Mouse (Mus musculus) forebrain, embryonic 10.5 days (tissue): ENCODE measurements around the gene Cks1b. TPM values are rescaled to one million over a fixed set of nuclear protein-coding genes. Genes with fewer than 3 reads are reported as not detected.
A peak's percentile ranks its signal among the peaks of the same experiment; 100 is the strongest.

ENCODE experiments used
- DNase-seq: peaks from one replicate; pipeline ENCODE4 v3.0.0-alpha.2; 2017; ENCODE audit warnings: low spot score; ENCODE audit errors: extremely low spot score
- H3K27ac ChIP-seq: fragments of 300-500 bp; sonication (generic); 2 replicates; pipeline ENCODE4 v1.5.1; 2016; ENCODE audit warnings: mild to moderate bottlenecking
- H3K27me3 ChIP-seq: fragments of 300-500 bp; sonication (generic); 2 replicates; pipeline ENCODE4 v1.6.1; 2016; ENCODE audit warnings: mild to moderate bottlenecking; ENCODE audit not compliant: poor library complexity, severe bottlenecking
- H3K36me3 ChIP-seq: fragments of 300-500 bp; sonication (generic); replicated peaks from 2 replicates; pipeline ENCODE4 v1.6.1; 2016; ENCODE audit warnings: mild to moderate bottlenecking, moderate library complexity
- H3K4me1 ChIP-seq: fragments of 300-500 bp; sonication (generic); 2 replicates; pipeline ENCODE4 v1.6.1; 2016
- H3K4me3 ChIP-seq: fragments of 300-500 bp; sonication (generic); 2 replicates; pipeline ENCODE4 v1.5.1; 2016; ENCODE audit warnings: mild to moderate bottlenecking, moderate library complexity
- H3K9me3 ChIP-seq: fragments of 300-500 bp; sonication (generic); 2 replicates; pipeline ENCODE4 v1.6.1; 2016; ENCODE audit warnings: mild to moderate bottlenecking, moderate library complexity
- WGBS: fragments of 180-500 bp; shearing (Covaris S2); methylation state at CpG from one replicate; pipeline ENCODE4 v1.1.7; 2016; 5-methylcytosine and 5-hydroxymethylcytosine counted together
- polyA plus RNA-seq: library from polyadenylated mRNA; unstranded; fragments of >200 nt; fragmentation: Nextera tagmentation; extraction: Ambion mirVana; gene quantifications from 2 replicates; pipeline ENCODE4 v1.2.1, GENCODE M21; 2016

Cks1b gene
- polyA plus RNA-seq: 681 and 720 TPM in 2 replicates

GRCm38 (mm10) chr3:89418170-89418860 lies at the start of gene Cks1b, which contains the start of gene Shc1:
TSS of gene Cks1b (minus strand) at chr3:89418383.
TSS of gene Shc1 (plus strand) at chr3:89418443.
- peaks cover 57% of the 10 kb centered on the region for H3K4me1 ChIP-seq

GRCm38 (mm10) chr3:89458965-89459807 lies 41.0 kb upstream of the Cks1b start:
- peak overlapping the region; percentile 92 for H3K27ac ChIP-seq
- DNase-seq: peak; percentile 90
- no peaks in the 10 kb centered on the region for H3K9me3 ChIP-seq
- WGBS: 2% methylated on average over 36 of the region's 36 CpGs
- H3K4me3 ChIP-seq: peak overlapping the region; percentile 71
- no peaks in the 10 kb centered on the region for H3K27me3 ChIP-seq
- peaks cover 43% of the 10 kb centered on the region for H3K4me1 ChIP-seq
- H3K36me3 ChIP-seq: peaks cover 20% of the 10 kb centered on the region

More at GRCm38 (mm10) chr3:89418170-89418860, at the start of gene Cks1b, which contains the start of gene Shc1:
- H3K4me3 ChIP-seq: peak within 1 kb of the TSS; percentile 71
- no peaks in the 10 kb centered on the region for H3K9me3 ChIP-seq
- peaks cover 40% of the 10 kb centered on the region for H3K36me3 ChIP-seq
- H3K27me3 ChIP-seq: no peaks in the 10 kb centered on the region
- H3K27ac ChIP-seq: peak within 1 kb of the TSS; percentile 93
- under 1% methylated on average over 39 of the region's 39 CpGs for WGBS
- peak; percentile 97 for DNase-seq

GRCm38 (mm10) chr3:89458372-89458964 lies 40.3 kb upstream of the Cks1b start:
- H3K9me3 ChIP-seq: no peaks in the 10 kb centered on the region
- WGBS: 51% methylated on average over 13 of the region's 13 CpGs

GRCm38 (mm10) chr3:89456726-89457665 lies 38.8 kb upstream of the Cks1b start:
- no peaks in the 10 kb centered on the region for H3K9me3 ChIP-seq
- DNase-seq: peak; percentile 83
- WGBS: 39% methylated on average over 10 of the region's 10 CpGs
- H3K27me3 ChIP-seq: no peaks in the 10 kb centered on the region
- peaks cover 45% of the 10 kb centered on the region for H3K4me1 ChIP-seq
- H3K36me3 ChIP-seq: peaks cover 9% of the 10 kb centered on the region
- peak overlapping the region; percentile 30; the same call in 1 of the 2 replicates for H3K27ac ChIP-seq
- no peak overlapping the region for H3K4me3 ChIP-seq

More at GRCm38 (mm10) chr3:89458372-89458964, 40.3 kb upstream of the Cks1b start:
- DNase-seq: no peak
- Histone ChIP-seq H3K4me3 (peak overlapping the region; percentile 71), H3K27ac (peak overlapping the region; percentile 92), H3K36me3 (peaks cover 17% of the 10 kb centered on the region), H3K27me3 (no peaks in the 10 kb centered on the region), H3K4me1 (peaks cover 43% of the 10 kb centered on the region)

GRCm38 (mm10) chr3:89455786-89456285 lies 37.7 kb upstream of the Cks1b start:
- Histone ChIP-seq H3K27ac (no peak overlapping the region), H3K4me3 (no peak overlapping the region), H3K9me3 (no peaks in the 10 kb centered on the region), H3K27me3 (no peaks in the 10 kb centered on the region), H3K36me3 (no peaks in the 10 kb centered on the region), H3K4me1 (peaks cover 56% of the 10 kb centered on the region)
- 76% methylated on average over 1 of the region's 1 CpGs for WGBS
- no peak for DNase-seq

GRCm38 (mm10) chr3:89454401-89455177 lies 36.4 kb upstream of the Cks1b start, which contains the start of gene Pmvk:
TSS of gene Pmvk (plus strand) at chr3:89454541.
- Histone ChIP-seq H3K4me3 (no peak within 1 kb of the TSS), H3K27ac (no peak within 1 kb of the TSS), H3K9me3 (no peaks in the 10 kb centered on the region), H3K4me1 (peaks cover 47% of the 10 kb centered on the region), H3K36me3 (peaks cover 1% of the 10 kb centered on the region; the same call in 1 of the 2 replicates), H3K27me3 (no peaks in the 10 kb centered on the region)
- WGBS: 58% methylated on average over 10 of the region's 10 CpGs
- DNase-seq: no peak

- Histone ChIP-seq H3K27ac (0 out of 2 replicates have a peak overlapping the region, but pooled peaks have one; percentile 31), H3K4me1 (peaks cover 40% of the 10 kb centered on the region), H3K27me3 (no peaks in the 10 kb centered on the region), H3K36me3 (peaks cover 18% of the 10 kb centered on the region), H3K9me3 (no peaks in the 10 kb centered on the region), H3K4me3 (no peak overlapping the region)
- WGBS: 87% methylated on average over 1 of the region's 1 CpGs
- DNase-seq: no peak
Measured at GRCm38 (mm10) chr3:89451916-89452315, 33.7 kb upstream of the Cks1b start.

- DNase-seq: peak; percentile 55
- Histone ChIP-seq H3K4me3 (no peak overlapping the region), H3K27ac (peak overlapping the region; percentile 4; the same call in 1 of the 2 replicates), H3K36me3 (peaks cover 36% of the 10 kb centered on the region), H3K4me1 (peaks cover 28% of the 10 kb centered on the region), H3K27me3 (no peaks in the 10 kb centered on the region), H3K9me3 (no peaks in the 10 kb centered on the region)
- WGBS: 50% methylated on average over 7 of the region's 7 CpGs
Measured at GRCm38 (mm10) chr3:89449541-89449940, 31.4 kb upstream of the Cks1b start.

GRCm38 (mm10) chr3:89448720-89449537 lies 30.7 kb upstream of the Cks1b start:
- H3K27me3 ChIP-seq: no peaks in the 10 kb centered on the region
- H3K27ac ChIP-seq: peak overlapping the region; percentile 4; the same call in 1 of the 2 replicates
- peaks cover 41% of the 10 kb centered on the region for H3K36me3 ChIP-seq
- H3K4me1 ChIP-seq: peaks cover 26% of the 10 kb centered on the region
- H3K9me3 ChIP-seq: no peaks in the 10 kb centered on the region
- WGBS: 77% methylated on average over 13 of the region's 13 CpGs
- no peak overlapping the region for H3K4me3 ChIP-seq
- DNase-seq: no peak

GRCm38 (mm10) chr3:89440691-89441090 lies 22.5 kb upstream of the Cks1b start:
- Histone ChIP-seq H3K27me3 (no peaks in the 10 kb centered on the region), H3K4me3 (no peak overlapping the region), H3K9me3 (no peaks in the 10 kb centered on the region), H3K4me1 (peaks cover 36% of the 10 kb centered on the region), H3K27ac (no peak overlapping the region), H3K36me3 (peaks cover 23% of the 10 kb centered on the region)
- DNase-seq: no peak
- WGBS: 93% methylated on average over 2 of the region's 2 CpGs
